Mouse (Mus musculus): ENCODE data around the gene Hipk4. TPM values are rescaled to one million over a fixed set of nuclear protein-coding genes. Genes with fewer than 3 reads are reported as not detected.

Hipk4 gene
- total RNA-seq, 1 experiment from 2014 or later = 0.88 TPM

Other genes starting within 250 kb of the Hipk4 start
- gene Ltbp4, start 185.6 kb upstream of the Hipk4 start, total RNA-seq (2021) = 62.9 and 66.6 TPM in 2 replicates
- gene Shkbp1, start 167.2 kb upstream of the Hipk4 start, total RNA-seq (2021) = 23.3 and 28.6 TPM in 2 replicates
- gene Gm20479, start 165.8 kb upstream of the Hipk4 start, total RNA-seq (2021) = 0.91 TPM in 1 of 2 replicates, not detected in the other
- gene Sptbn4, start 75.6 kb upstream of the Hipk4 start, total RNA-seq (2021) = 0.62 and 2.1 TPM in 2 replicates
- 51.7 and 52.7 TPM in 2 replicates for gene Blvrb, start 75.3 kb upstream of the Hipk4 start, total RNA-seq (2021)
- 18.5 and 19.6 TPM in 2 replicates for gene Sertad3, start 49.5 kb upstream of the Hipk4 start, total RNA-seq (2021)
- gene Sertad1, start 36.4 kb upstream of the Hipk4 start, total RNA-seq (2021) = 24.1 and 26.7 TPM in 2 replicates
- 2.6 and 2.7 TPM in 2 replicates for gene Prx, start 23.9 kb upstream of the Hipk4 start, total RNA-seq (2021)
- 108 and 114 TPM in 2 replicates for gene Pld3, start 30.0 kb downstream of the Hipk4 start, total RNA-seq (2021)
- 16.9 and 18.0 TPM in 2 replicates for gene 2310022A10Rik, start 30.0 kb downstream of the Hipk4 start, total RNA-seq (2021)
- gene Akt2, start 68.3 kb downstream of the Hipk4 start, total RNA-seq (2021) = 150 and 209 TPM in 2 replicates
- not detected in 2 replicates for gene Ttc9b, start 130.6 kb downstream of the Hipk4 start, total RNA-seq (2021)
- 27.2 and 30.2 TPM in 2 replicates for gene Map3k10, start 151.3 kb downstream of the Hipk4 start, total RNA-seq (2021)
- 0.81 and 1.3 TPM in 2 replicates for gene Zfp607b, start 166.1 kb downstream of the Hipk4 start, total RNA-seq (2021)
- gene Zfp60, start 208.1 kb downstream of the Hipk4 start, total RNA-seq (2021) = 16.5 and 18.6 TPM in 2 replicates

Data from adrenal gland, postnatal 25 days (tissue).